Mouse (Mus musculus): ENCODE data around the gene Msh4. TPM values are rescaled to one million over a fixed set of nuclear protein-coding genes. Genes with fewer than 3 reads are reported as not detected.

Msh4 gene
- total and polyA plus RNA-seq, 3 experiments, result 0.15 to 0.50 TPM; not detected in 1

DNA sequence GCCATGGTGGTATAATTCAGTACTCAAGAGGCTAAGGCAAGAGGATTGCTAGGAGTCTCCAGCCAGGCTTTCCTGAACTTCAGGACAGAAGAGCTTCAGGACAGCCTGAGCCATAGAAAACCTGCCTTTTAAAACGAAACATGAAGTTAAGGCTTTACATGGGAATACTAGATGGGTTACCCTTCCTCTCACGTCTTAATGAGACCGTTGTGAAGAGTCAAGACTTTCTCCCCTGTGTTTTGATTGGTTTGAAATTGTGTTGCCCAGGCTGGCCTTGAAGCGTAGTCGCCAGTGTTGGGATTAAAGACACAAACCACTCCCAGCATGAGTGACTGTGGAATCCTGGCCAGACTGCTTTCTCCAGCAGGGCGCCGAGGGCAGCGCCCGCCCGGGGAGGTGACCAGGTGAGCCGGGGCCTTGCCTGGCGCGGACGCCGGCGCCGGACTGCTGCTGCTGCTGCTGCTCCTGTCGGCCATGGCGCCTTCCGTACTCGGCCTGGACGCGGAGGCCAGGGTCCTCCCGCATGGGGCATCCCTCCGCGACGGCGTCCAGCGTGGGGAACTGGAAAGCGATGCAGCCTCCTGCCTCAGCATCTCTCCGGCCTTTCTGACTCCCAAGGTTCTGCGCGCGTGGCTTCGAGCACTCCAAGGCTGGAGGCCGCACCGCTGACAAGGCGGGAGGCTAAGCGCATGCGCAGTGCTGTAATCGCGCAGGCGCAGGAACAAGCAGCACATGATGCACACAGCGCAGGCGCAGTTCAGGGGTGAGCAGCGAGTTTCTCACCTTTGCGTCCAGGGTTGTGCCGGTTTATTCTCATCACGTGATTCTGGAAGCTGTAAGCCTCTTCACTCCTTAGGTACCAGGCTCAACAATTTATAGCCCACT, 445 bp downstream of the Msh4 start:
- Histone ChIP-seq H3K36me3 (ENCODE audit: control insufficient read depth in 1 of 2, insufficient read depth in 2 of 2, low read length in 2 of 2) (peaks cover 30 to 35% of the 10 kb centered on the region in 2 experiments), H3K9me3 (replicated peaks; ENCODE audit: insufficient read depth, low read length) (no peaks in the 10 kb centered on the region), H3K27me3 (ENCODE audit: control insufficient read depth in 1 of 2, insufficient read depth in 2 of 2, low read length in 2 of 2) (no peaks in the 10 kb centered on the region), H3K4me3 (ENCODE audit: control insufficient read depth in 1 of 2, insufficient read depth in 1 of 2, low read depth in 2 of 2, low read length in 2 of 2) (no peak overlapping the region), H3K4me1 (ENCODE audit: control insufficient read depth in 1 of 2, insufficient read depth in 2 of 2, low read length in 2 of 2) (no peaks in the 10 kb centered on the region), H3K27ac (ENCODE audit: control insufficient read depth, low read depth, low read length) (peak overlapping the region; percentile 15), H3K79me2 (ENCODE audit: control insufficient read depth, insufficient read depth, low read length, poor library complexity) (peaks cover 31% of the 10 kb centered on the region), H3K9ac (ENCODE audit: control insufficient read depth, low read depth, low read length, poor library complexity, severe bottlenecking) (no peak overlapping the region)
- TF ChIP-seq POLR2A (IDR thresholded peaks at IDR 0.05; ENCODE audit: control insufficient read depth in 1 of 2, insufficient read depth in 1 of 2, low read depth in 1 of 2, low read length in 2 of 2, poor library complexity in 1 of 2) (peak in 1 of 2 experiments; percentile 62; a peak in 1 of 4 replicates), NELFE (IDR thresholded peaks at IDR 0.05; ENCODE audit: low read depth, low read length) (no peak), POLR2AphosphoS5 (IDR thresholded peaks at IDR 0.05; ENCODE audit: borderline replicate concordance, low read depth, low read length) (peak; percentile 28)
- DNase-seq (ENCODE audit: low read depth, low spot score), result peak; percentile 67

GRCm38 (mm10) chr3:153904586-153904985, 1.4 kb downstream of the Msh4 start:
- peak; percentile 85 for DNase-seq (ENCODE audit: low read depth, low spot score)
- Histone ChIP-seq H3K4me1 (ENCODE audit: control insufficient read depth in 1 of 2, insufficient read depth in 2 of 2, low read length in 2 of 2) (no peaks in the 10 kb centered on the region), H3K79me2 (ENCODE audit: control insufficient read depth, insufficient read depth, low read length, poor library complexity) (peaks cover 23% of the 10 kb centered on the region), H3K9me3 (replicated peaks; ENCODE audit: insufficient read depth, low read length) (no peaks in the 10 kb centered on the region), H3K27ac (ENCODE audit: control insufficient read depth, low read depth, low read length) (peak overlapping the region; percentile 29; the same call in 1 of the 2 replicates), H3K4me3 (ENCODE audit: control insufficient read depth in 1 of 2, insufficient read depth in 1 of 2, low read depth in 2 of 2, low read length in 2 of 2) (no peak overlapping the region), H3K36me3 (ENCODE audit: control insufficient read depth in 1 of 2, insufficient read depth in 2 of 2, low read length in 2 of 2) (peaks cover 27 to 31% of the 10 kb centered on the region in 2 experiments), H3K9ac (ENCODE audit: control insufficient read depth, low read depth, low read length, poor library complexity, severe bottlenecking) (no peak overlapping the region), H3K27me3 (ENCODE audit: control insufficient read depth in 1 of 2, insufficient read depth in 2 of 2, low read length in 2 of 2) (no peaks in the 10 kb centered on the region)
- TF ChIP-seq NRF1 (IDR thresholded peaks at IDR 0.05; ENCODE audit: insufficient read depth, low read depth, low read length, poor library complexity, severe bottlenecking) (no peak), CTCF (IDR thresholded peaks at IDR 0.05 in 2 of 3, conservative IDR thresholded peaks at IDR 0.05 in 1 of 3; ENCODE audit: control insufficient read depth in 1 of 3, insufficient read depth in 1 of 3, low read depth in 2 of 3, low read length in 3 of 3, poor library complexity in 1 of 3, severe bottlenecking in 1 of 3) (peak in 2 of 3 experiments; percentile 67 to 78; a peak in 4 of 6 replicates), POLR2A (IDR thresholded peaks at IDR 0.05; ENCODE audit: control insufficient read depth in 1 of 2, insufficient read depth in 1 of 2, low read depth in 1 of 2, low read length in 2 of 2, poor library complexity in 1 of 2) (peak in 1 of 2 experiments; percentile 44; a peak in 1 of 4 replicates), MAZ (IDR thresholded peaks at IDR 0.05; ENCODE audit: low read depth, low read length) (no peak), MAFK (IDR thresholded peaks at IDR 0.05; ENCODE audit: borderline replicate concordance, low read depth, low read length) (no peak)

DNA sequence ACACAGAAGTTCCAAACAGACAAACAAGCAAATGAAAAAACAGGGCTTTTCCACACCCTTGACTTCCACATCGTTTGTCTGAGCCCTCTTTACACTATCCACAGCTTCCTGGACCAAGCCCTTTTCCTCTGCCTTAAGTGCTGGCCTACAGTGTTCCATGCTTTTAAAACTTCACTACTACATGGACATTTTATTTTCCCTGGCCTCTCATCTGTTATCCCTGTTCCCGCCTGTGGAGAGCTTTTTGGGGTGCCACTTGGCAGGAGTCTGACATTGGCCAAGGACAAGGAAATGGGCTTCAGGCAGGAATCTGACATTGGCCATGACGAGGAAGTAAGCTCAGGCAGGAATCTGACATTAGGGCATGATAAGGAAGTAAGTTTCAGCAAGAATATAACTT, 3.3 kb downstream of the Msh4 start:
- H3K79me2 ChIP-seq (ENCODE audit: control insufficient read depth, insufficient read depth, low read length, poor library complexity), result peaks cover 5% of the 10 kb centered on the region
- TF ChIP-seq CTCF (IDR thresholded peaks at IDR 0.05 in 2 of 3, conservative IDR thresholded peaks at IDR 0.05 in 1 of 3; ENCODE audit: control insufficient read depth in 1 of 3, insufficient read depth in 1 of 3, low read depth in 2 of 3, low read length in 3 of 3, poor library complexity in 1 of 3, severe bottlenecking in 1 of 3) (no peak), SMC3 (IDR thresholded peaks at IDR 0.05; ENCODE audit: low read depth, low read length) (no peak), USF2 (IDR thresholded peaks at IDR 0.05; ENCODE audit: borderline replicate concordance in 1 of 2, insufficient read depth in 1 of 2, low read depth in 1 of 2, low read length in 2 of 2) (no peak), UBTF (IDR thresholded peaks at IDR 0.05; ENCODE audit: borderline replicate concordance, insufficient read depth, low read depth, low read length) (no peak), MAFK (IDR thresholded peaks at IDR 0.05; ENCODE audit: borderline replicate concordance, low read depth, low read length) (no peak), TCF12 (IDR thresholded peaks at IDR 0.05; ENCODE audit: low read depth, low read length) (no peak), USF1 (IDR thresholded peaks at IDR 0.05; ENCODE audit: low read depth, low read length) (no peak)

More for the DNA sequence above, 3.3 kb downstream of the Msh4 start:
- no peaks in the 10 kb centered on the region for H3K27me3 ChIP-seq (ENCODE audit: control insufficient read depth in 1 of 2, insufficient read depth in 2 of 2, low read length in 2 of 2)
- no peaks in the 10 kb centered on the region for H3K4me1 ChIP-seq (ENCODE audit: control insufficient read depth in 1 of 2, insufficient read depth in 2 of 2, low read length in 2 of 2)
- H3K9ac ChIP-seq (ENCODE audit: control insufficient read depth, low read depth, low read length, poor library complexity, severe bottlenecking), result no peak overlapping the region
- H3K4me3 ChIP-seq (ENCODE audit: control insufficient read depth in 1 of 2, insufficient read depth in 1 of 2, low read depth in 2 of 2, low read length in 2 of 2), result no peak overlapping the region
- DNase-seq (ENCODE audit: low read depth, low spot score), result no peak
- no peak overlapping the region for H3K27ac ChIP-seq (ENCODE audit: control insufficient read depth, low read depth, low read length)
- H3K9me3 ChIP-seq (replicated peaks; ENCODE audit: insufficient read depth, low read length), result no peaks in the 10 kb centered on the region
- H3K36me3 ChIP-seq (ENCODE audit: control insufficient read depth in 1 of 2, insufficient read depth in 2 of 2, low read length in 2 of 2), result peaks cover 9 to 15% of the 10 kb centered on the region in 2 experiments
